Mouse (Mus musculus): ENCODE data around the gene Ano9. TPM values are rescaled to one million over a fixed set of nuclear protein-coding genes. Genes with fewer than 3 reads are reported as not detected.
A peak's percentile ranks its signal among the peaks of the same experiment; 100 is the strongest.

Gene Ano9
- polyA plus RNA-seq (2016; fragmentation: Nextera tagmentation; extraction: Ambion mirVana): 2.2 and 2.5 TPM in 2 replicates

DNA sequence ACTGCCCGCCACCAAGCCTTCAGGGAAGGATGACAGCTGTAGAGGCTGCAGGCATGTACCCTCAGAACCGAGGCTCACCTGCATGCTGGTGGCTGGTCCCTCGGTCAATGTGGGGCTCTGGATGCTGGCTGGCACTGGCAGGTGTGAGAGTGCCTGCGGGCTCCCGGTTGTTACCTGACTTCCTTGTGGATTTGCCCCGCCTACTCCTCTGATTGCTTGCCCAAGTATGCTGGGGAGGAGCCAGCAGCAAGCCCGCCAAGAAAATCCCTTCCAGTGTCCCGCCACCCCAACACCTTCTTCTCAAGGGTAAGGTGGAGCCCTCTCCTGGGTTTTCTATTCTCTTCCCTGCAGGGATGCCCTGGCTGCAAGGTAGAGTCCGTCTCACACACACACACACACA is at the start of gene Ano9:
Gene Ano9 (minus strand): TSS at position 171 of the 400 bp plus-strand sequence.
- Histone ChIP-seq H3K9ac (no peak within 1 kb of the TSS), H3K4me3 (0 out of 2 replicates have a peak within 1 kb of the TSS, but pooled peaks have one; percentile 9), H3K4me1 (0 out of 2 replicates have a peak, but pooled peaks cover 3% of the 10 kb centered on the region), H3K9me3 (no peaks in the 10 kb centered on the region), H3K27ac (no peak within 1 kb of the TSS), H3K27me3 (peaks cover 15% of the 10 kb centered on the region), H3K4me2 (replicated peaks) (peak within 1 kb of the TSS; percentile 34), H3K36me3 (no peaks in the 10 kb centered on the region)
- no peak for ATAC-seq (ENCODE audit: insufficient number of reproducible peaks, insufficient read depth, low FRiP score, low TSS enrichment)
- WGBS: 5% methylated on average over 9 of the region's 9 CpGs

DNA sequence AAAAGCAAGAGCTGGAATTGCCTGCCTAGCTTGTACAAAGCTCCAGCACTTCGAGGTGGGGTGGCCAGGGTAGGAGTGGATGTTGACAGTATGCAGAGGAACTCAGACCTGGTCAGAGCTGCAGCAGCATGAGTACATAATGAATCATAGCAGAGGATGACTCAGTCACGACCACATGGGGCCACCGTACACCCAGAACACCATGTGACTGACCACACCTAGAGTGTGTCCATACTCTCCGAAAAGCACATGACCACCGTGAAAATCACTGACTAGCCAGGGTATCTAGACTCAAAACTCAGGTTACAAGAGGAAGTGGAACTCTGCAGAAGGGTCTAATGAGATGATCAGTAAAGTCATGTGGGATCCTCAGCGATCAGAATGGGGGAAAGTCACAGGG is 47.2 kb upstream of the Ano9 start:
- Histone ChIP-seq H3K36me3 (peaks cover 61% of the 10 kb centered on the region), H3K9ac (no peak overlapping the region), H3K27ac (no peak overlapping the region), H3K9me3 (no peaks in the 10 kb centered on the region), H3K27me3 (no peaks in the 10 kb centered on the region), H3K4me3 (no peak overlapping the region), H3K4me2 (replicated peaks) (no peak overlapping the region), H3K4me1 (peaks cover 16% of the 10 kb centered on the region)
- 86% methylated on average over 6 of the region's 6 CpGs for WGBS
- ATAC-seq (ENCODE audit: insufficient number of reproducible peaks, insufficient read depth, low FRiP score, low TSS enrichment): no peak

DNA sequence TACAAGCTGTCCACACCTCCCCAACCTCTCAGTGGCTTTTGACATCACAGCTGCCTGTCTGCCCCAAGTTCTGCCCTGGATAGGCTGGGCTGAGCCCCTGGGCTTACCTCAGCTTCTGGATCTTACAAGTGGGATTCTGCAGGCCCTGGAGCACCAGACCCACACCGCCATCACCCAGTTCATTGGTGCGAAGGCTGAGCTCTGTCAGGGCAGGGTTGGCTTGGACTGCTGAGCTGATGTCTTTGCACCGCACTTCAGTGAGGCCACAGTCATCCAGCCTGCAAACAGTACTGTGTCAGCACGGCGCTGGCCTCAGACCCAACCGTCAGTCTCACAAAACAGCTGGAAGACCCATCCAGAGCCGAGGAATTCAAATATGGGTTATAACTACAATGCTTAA is 46.8 kb upstream of the Ano9 start:
- Histone ChIP-seq H3K4me1 (peaks cover 16% of the 10 kb centered on the region), H3K4me3 (no peak overlapping the region), H3K27ac (no peak overlapping the region), H3K9me3 (no peaks in the 10 kb centered on the region), H3K27me3 (no peaks in the 10 kb centered on the region), H3K36me3 (peaks cover 65% of the 10 kb centered on the region), H3K4me2 (replicated peaks) (no peak overlapping the region), H3K9ac (no peak overlapping the region)
- ATAC-seq (ENCODE audit: insufficient number of reproducible peaks, insufficient read depth, low FRiP score, low TSS enrichment): no peak
- WGBS: 96% methylated on average over 7 of the region's 7 CpGs

DNA sequence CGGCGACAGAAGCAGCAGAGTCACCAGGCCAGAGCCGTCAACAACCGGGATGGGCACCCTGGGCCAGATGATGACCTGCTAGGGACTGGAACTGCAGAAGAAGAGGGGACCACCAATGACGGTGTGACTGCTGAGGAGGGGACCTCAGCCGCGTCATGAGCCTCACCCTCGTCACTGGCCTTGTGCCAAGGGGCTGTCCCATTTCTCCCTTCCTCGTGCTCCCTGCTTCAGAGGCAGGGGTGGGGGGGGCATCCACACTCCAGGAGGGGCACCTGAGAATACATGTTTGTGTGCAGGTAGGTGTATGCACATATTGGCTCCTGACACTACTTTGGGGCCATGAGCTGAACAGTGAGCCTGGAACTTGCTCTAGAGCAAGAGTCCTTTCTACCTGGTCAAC is 37.8 kb upstream of the Ano9 start:
- Histone ChIP-seq H3K9me3 (no peaks in the 10 kb centered on the region), H3K4me1 (no peaks in the 10 kb centered on the region), H3K36me3 (peaks cover 74% of the 10 kb centered on the region), H3K9ac (no peak overlapping the region), H3K4me2 (replicated peaks) (no peak overlapping the region), H3K27ac (no peak overlapping the region), H3K27me3 (no peaks in the 10 kb centered on the region), H3K4me3 (no peak overlapping the region)
- ATAC-seq (ENCODE audit: insufficient number of reproducible peaks, insufficient read depth, low FRiP score, low TSS enrichment): no peak
- WGBS: 86% methylated on average over 9 of the region's 9 CpGs

DNA sequence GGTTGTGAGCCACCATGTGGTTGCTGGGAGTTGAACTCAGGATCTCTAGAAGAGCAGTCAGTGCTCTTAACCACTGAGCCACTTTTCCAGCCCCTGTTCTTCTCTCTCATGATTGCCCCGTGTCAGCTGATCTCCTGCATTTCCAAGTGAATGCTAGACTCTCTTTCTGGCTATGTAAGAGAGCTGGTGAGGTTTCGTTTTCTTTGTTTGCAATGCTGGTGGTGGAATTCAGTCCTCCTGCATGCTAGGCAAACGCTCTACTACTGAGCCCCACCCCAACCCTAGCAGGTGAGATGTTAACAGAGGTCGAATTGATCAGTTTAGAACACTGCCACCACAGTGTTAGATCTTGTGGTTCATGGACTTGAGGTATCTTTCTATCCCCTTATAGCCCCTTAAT is 31.0 kb upstream of the Ano9 start:
- Histone ChIP-seq H3K4me3 (no peak overlapping the region), H3K27me3 (no peaks in the 10 kb centered on the region), H3K9me3 (no peaks in the 10 kb centered on the region), H3K4me1 (no peaks in the 10 kb centered on the region), H3K27ac (no peak overlapping the region), H3K9ac (no peak overlapping the region), H3K4me2 (replicated peaks) (no peak overlapping the region), H3K36me3 (peaks cover 60% of the 10 kb centered on the region)
- no peak for ATAC-seq (ENCODE audit: insufficient number of reproducible peaks, insufficient read depth, low FRiP score, low TSS enrichment)
- 76% methylated on average over 4 of the region's 4 CpGs for WGBS

DNA sequence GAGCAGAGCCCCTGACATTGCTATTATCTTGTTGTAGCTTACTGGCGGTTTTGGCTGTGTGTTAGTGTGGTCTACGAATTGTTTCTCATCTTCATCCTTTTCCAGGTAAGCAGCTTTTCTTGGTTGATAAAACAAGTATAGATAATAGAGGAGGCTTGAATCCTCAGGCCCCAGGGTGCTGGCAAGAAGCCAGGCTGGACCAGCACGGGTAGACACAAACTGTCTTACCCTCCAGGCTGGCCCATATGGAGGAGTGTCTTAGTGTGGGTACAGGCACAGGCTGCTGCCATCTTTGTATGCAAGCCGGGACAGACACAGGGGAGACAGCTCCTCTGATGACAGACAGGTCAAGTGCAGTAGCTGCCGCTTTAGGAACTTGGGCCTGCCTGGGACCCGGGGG is 29.4 kb upstream of the Ano9 start:
- Histone ChIP-seq H3K9me3 (no peaks in the 10 kb centered on the region), H3K9ac (no peak overlapping the region), H3K4me2 (replicated peaks) (no peak overlapping the region), H3K27ac (no peak overlapping the region), H3K4me1 (no peaks in the 10 kb centered on the region), H3K4me3 (no peak overlapping the region), H3K36me3 (peaks cover 52% of the 10 kb centered on the region), H3K27me3 (no peaks in the 10 kb centered on the region)
- 85% methylated on average over 6 of the region's 6 CpGs for WGBS
- ATAC-seq (ENCODE audit: insufficient number of reproducible peaks, insufficient read depth, low FRiP score, low TSS enrichment): no peak

DNA sequence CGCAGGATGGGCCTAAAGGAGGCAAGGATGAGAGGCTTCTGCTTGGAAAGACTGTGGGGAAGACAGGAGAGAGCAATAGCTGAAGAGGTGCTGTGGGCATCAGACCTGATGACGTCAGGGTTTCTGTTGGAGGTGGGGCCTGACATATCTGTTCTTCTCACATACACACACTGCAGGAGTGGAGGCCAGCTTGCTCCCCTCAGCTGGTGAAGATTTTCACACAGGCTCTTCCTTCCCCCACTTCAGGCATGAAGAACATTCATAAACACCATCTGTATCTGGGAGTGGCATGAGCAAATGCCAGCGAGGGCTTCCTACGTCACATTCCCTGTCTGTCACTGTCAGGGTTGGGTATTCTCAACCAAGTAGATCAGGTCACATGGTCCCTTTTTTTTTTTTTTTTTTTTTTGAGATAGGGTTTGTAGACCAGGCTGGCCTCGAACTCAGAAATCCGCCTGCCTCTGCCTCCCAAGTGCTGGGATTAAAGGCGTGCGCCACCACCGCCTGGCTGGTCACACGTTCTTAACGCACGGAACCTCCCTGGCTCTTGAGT is 28.5 kb upstream of the Ano9 start:
- H3K27me3 ChIP-seq: no peaks in the 10 kb centered on the region
- ATAC-seq (ENCODE audit: insufficient number of reproducible peaks, insufficient read depth, low FRiP score, low TSS enrichment): no peak
- no peak overlapping the region for H3K27ac ChIP-seq
- H3K36me3 ChIP-seq: peaks cover 42% of the 10 kb centered on the region
- no peak overlapping the region for H3K4me2 ChIP-seq (replicated peaks)
- 92% methylated on average over 12 of the region's 12 CpGs for WGBS
- H3K4me3 ChIP-seq: no peak overlapping the region
- no peaks in the 10 kb centered on the region for H3K4me1 ChIP-seq
- H3K9me3 ChIP-seq: no peaks in the 10 kb centered on the region
- no peak overlapping the region for H3K9ac ChIP-seq

DNA sequence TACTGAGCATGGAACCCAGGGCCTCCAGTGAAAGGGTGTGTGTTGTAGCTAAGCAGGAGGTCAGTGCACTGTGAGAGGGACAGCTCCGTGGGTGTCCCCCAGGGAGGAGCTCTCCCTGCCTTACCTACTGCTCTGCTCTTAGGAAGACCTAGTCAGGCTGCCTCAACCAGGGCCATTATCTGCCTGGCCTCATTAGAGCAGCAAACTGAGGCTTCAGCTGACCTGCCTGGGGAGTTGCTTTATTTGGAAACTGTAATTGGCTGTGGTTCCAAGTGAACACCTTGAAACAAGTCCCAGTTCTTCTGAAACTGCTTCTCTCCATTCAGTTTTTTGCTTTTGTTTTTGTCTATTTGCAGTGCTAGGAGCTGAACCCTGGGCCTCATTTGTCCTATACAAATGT is 27.8 kb upstream of the Ano9 start:
- Histone ChIP-seq H3K36me3 (peaks cover 38% of the 10 kb centered on the region), H3K4me3 (no peak overlapping the region), H3K9me3 (no peaks in the 10 kb centered on the region), H3K27me3 (no peaks in the 10 kb centered on the region), H3K27ac (no peak overlapping the region), H3K9ac (no peak overlapping the region), H3K4me2 (replicated peaks) (no peak overlapping the region), H3K4me1 (no peaks in the 10 kb centered on the region)
- no peak for ATAC-seq (ENCODE audit: insufficient number of reproducible peaks, insufficient read depth, low FRiP score, low TSS enrichment)
- 76% methylated on average over 1 of the region's 1 CpGs for WGBS

DNA sequence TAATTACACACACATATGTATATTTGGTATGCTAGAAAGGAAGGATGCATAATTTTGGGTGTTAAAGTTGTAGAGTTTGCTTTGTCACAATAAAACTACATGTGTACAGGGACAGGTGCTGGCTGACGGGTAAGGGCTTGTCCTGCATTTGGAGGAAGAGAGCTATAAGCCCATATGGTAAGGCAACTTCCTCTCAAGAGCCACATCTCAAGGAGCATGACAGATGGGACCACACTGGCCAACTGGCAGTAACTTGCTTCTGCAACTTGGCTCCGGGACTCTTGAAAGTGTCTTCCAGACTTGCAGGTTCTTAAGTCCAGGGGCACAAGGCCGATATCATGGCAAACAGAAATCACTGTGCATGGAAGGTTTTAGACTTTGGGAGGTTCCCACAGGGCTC is 27.0 kb upstream of the Ano9 start:
- no peaks in the 10 kb centered on the region for H3K4me1 ChIP-seq
- H3K4me3 ChIP-seq: no peak overlapping the region
- WGBS: 95% methylated on average over 3 of the region's 3 CpGs
- H3K9ac ChIP-seq: no peak overlapping the region
- H3K27ac ChIP-seq: no peak overlapping the region
- no peaks in the 10 kb centered on the region for H3K9me3 ChIP-seq
- peaks cover 39% of the 10 kb centered on the region for H3K36me3 ChIP-seq
- ATAC-seq (ENCODE audit: insufficient number of reproducible peaks, insufficient read depth, low FRiP score, low TSS enrichment): no peak
- no peak overlapping the region for H3K4me2 ChIP-seq (replicated peaks)
- no peaks in the 10 kb centered on the region for H3K27me3 ChIP-seq

DNA sequence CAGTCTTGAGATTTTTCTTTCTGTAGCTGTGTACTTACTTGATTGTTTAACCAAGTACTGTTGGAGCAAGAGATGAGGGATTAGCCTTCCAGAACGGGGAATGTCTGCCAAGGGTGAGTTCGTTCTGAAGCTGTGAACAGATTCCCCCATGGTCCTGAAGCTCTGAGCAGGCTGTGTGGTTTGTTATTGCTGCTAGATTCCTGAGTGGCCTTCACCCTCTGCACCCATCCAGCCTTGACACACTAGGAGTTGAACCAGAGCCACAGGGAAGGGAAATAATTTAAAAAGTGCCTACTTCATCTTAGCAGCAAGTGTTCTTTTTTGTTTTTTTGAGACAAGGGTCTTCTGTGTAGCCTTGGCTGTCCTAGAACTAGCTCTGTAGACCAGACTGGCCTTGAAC is 26.3 kb upstream of the Ano9 start:
- no peak overlapping the region for H3K27ac ChIP-seq
- no peak overlapping the region for H3K4me2 ChIP-seq (replicated peaks)
- H3K4me1 ChIP-seq: no peaks in the 10 kb centered on the region
- H3K27me3 ChIP-seq: no peaks in the 10 kb centered on the region
- H3K9me3 ChIP-seq: no peaks in the 10 kb centered on the region
- H3K36me3 ChIP-seq: peaks cover 43% of the 10 kb centered on the region
- no peak overlapping the region for H3K4me3 ChIP-seq
- no peak overlapping the region for H3K9ac ChIP-seq
- 81% methylated on average over 2 of the region's 2 CpGs for WGBS
- ATAC-seq (ENCODE audit: insufficient number of reproducible peaks, insufficient read depth, low FRiP score, low TSS enrichment): no peak

DNA sequence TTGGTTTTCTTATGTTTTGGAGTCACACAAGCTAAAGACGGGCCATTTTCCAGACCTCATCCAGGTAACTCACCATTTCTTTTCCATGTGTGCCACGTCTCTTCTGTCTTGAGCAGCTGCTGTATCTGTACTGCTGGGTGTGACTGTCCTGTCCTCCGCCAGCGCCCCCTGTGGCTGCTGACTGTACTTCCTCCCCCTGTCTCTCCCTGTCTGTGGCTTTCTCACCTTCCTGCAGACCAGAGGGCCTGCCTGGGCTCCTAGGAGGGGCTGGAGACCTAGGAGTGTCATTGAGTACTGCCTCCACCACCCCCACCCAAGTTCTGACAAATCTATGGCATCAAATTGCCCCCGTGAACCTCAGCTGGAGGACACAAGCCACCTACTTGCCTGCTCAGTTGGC is 25.5 kb upstream of the Ano9 start:
- Histone ChIP-seq H3K4me1 (no peaks in the 10 kb centered on the region), H3K4me3 (no peak overlapping the region), H3K9ac (no peak overlapping the region), H3K27me3 (no peaks in the 10 kb centered on the region), H3K27ac (no peak overlapping the region), H3K36me3 (peaks cover 51% of the 10 kb centered on the region), H3K4me2 (replicated peaks) (no peak overlapping the region), H3K9me3 (no peaks in the 10 kb centered on the region)
- WGBS: 62% methylated on average over 5 of the region's 5 CpGs
- ATAC-seq (ENCODE audit: insufficient number of reproducible peaks, insufficient read depth, low FRiP score, low TSS enrichment): no peak

DNA sequence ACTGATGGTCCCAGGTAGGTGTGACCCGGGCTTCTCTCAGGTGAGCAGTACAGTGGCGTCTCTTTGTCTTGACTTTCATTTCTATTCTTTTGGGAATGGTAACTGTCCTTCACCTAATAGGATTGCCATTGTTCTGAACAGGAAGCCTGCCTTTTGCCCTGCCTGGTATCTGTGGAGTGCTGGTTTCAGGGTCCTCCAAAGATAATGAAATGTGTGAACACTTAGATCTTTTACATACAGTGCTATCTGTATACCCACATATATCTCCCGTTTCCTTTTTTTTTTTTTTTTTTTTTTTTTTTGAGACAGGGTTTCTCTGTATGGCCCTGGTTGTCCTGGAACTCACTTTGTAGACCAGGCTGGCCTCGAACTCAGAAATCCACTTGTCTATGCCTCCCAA is 23.7 kb upstream of the Ano9 start:
- no peak overlapping the region for H3K4me3 ChIP-seq
- 87% methylated on average over 4 of the region's 4 CpGs for WGBS
- H3K27ac ChIP-seq: no peak overlapping the region
- H3K9me3 ChIP-seq: no peaks in the 10 kb centered on the region
- H3K4me1 ChIP-seq: no peaks in the 10 kb centered on the region
- peaks cover 51% of the 10 kb centered on the region for H3K36me3 ChIP-seq
- no peak for ATAC-seq (ENCODE audit: insufficient number of reproducible peaks, insufficient read depth, low FRiP score, low TSS enrichment)
- no peak overlapping the region for H3K9ac ChIP-seq
- no peak overlapping the region for H3K4me2 ChIP-seq (replicated peaks)
- H3K27me3 ChIP-seq: no peaks in the 10 kb centered on the region

Measured in embryonic facial prominence, embryonic 12.5 days (tissue).